Mouse (Mus musculus): ENCODE results near the gene Unc13d. TPM values are rescaled to one million over a fixed set of nuclear protein-coding genes. Genes with fewer than 3 reads are reported as not detected.

Unc13d gene
- polyA plus RNA-seq, 1 experiment from 2014 or later, result 3.7 TPM

DNA sequence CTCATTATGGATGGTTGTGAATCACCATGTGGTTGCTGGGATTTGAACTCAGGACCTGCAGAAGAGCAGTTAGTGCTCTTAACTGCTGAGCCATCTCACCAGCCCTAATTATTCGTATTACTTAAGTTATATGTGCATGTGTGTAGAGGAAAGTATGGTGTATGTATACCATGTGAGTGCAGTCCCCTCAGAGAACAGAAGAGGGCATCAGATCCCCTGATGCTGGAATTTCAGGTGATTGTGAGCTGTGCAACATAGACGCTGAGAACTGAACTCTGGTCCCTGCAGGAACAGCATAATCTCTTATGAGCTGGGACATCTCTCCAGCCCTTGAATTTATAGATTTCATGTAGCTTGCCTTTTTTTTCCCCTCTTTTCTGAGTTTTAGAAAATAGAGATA is 35.9 kb downstream of the Unc13d start:
- peaks cover 27% of the 10 kb centered on the region for H3K36me3 ChIP-seq (ENCODE audit: control insufficient read depth, insufficient read depth, low read length)
- 98% methylated on average over 2 of the region's 2 CpGs for WGBS
- no peaks in the 10 kb centered on the region for H3K27me3 ChIP-seq (ENCODE audit: control insufficient read depth, insufficient read depth, low read length)
- H3K9ac ChIP-seq (replicated peaks; ENCODE audit: low read depth, low read length), result no peak overlapping the region
- H3K9me3 ChIP-seq (ENCODE audit: control insufficient read depth, low read depth, low read length), result peaks cover 3% of the 10 kb centered on the region; the same call in 1 of the 2 replicates
- H3K4me1 ChIP-seq (ENCODE audit: control insufficient read depth, insufficient read depth, low read length), result no peaks in the 10 kb centered on the region
- no peak for ATAC-seq (ENCODE audit: insufficient number of reproducible peaks, insufficient read depth, low FRiP score, low read depth)
- no peak overlapping the region for H3K4me3 ChIP-seq (ENCODE audit: low read depth, low read length)
- H3K4me2 ChIP-seq (replicated peaks; ENCODE audit: low read depth, low read length), result no peak overlapping the region
- no peak overlapping the region for H3K27ac ChIP-seq (ENCODE audit: low read length)

DNA sequence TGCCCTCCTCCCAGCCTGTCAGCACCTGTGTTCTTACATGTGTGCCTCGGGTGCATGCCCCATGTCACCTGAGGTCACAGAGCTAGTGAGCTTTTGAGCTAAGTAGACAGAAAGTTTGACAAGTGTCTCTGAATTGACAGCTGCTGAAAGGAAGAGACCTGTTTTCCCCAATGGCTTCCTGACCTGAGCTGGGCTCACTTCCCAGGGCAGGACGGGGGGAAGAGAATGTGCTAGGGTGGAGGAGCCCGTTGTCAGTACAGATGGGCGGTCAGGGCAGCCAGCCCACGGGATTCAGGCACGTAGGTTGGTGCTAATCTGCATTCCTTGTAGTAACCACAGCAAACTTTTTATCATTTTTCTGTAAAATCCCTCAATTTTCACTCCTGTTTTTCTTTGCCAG is 37.2 kb downstream of the Unc13d start:
- no peak for ATAC-seq (ENCODE audit: insufficient number of reproducible peaks, insufficient read depth, low FRiP score, low read depth)
- H3K27ac ChIP-seq (ENCODE audit: low read length), result no peak overlapping the region

DNA sequence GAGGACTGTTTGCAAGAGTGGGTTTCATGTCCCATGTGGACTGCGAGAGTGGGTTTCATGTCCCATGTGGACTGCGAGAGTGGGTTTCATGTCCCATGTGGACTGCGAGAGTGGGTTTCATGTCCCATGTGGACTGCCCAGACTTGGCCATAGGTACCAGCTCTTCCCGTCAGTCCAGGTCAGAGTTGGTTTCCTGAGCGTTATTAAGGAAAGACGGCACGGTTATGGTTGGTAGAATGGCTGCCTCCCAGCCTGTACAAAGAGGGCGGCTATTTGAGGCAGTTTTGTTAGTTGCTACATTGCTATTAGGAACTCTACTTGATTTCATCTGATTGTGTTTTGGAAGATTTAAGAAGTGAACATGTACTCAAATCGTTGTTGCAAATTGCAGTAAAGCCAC is 39.9 kb downstream of the Unc13d start:
- Histone ChIP-seq H3K36me3 (ENCODE audit: control insufficient read depth, insufficient read depth, low read length) (peaks cover 23% of the 10 kb centered on the region), H3K9me3 (ENCODE audit: control insufficient read depth, low read depth, low read length) (peaks cover 3% of the 10 kb centered on the region; the same call in 1 of the 2 replicates), H3K4me2 (replicated peaks; ENCODE audit: low read depth, low read length) (no peak overlapping the region), H3K4me1 (ENCODE audit: control insufficient read depth, insufficient read depth, low read length) (no peaks in the 10 kb centered on the region), H3K9ac (replicated peaks; ENCODE audit: low read depth, low read length) (no peak overlapping the region), H3K27ac (ENCODE audit: low read length) (no peak overlapping the region), H3K27me3 (ENCODE audit: control insufficient read depth, insufficient read depth, low read length) (no peaks in the 10 kb centered on the region), H3K4me3 (ENCODE audit: low read depth, low read length) (no peak overlapping the region)
- no peak for ATAC-seq (ENCODE audit: insufficient number of reproducible peaks, insufficient read depth, low FRiP score, low read depth)
- 93% methylated on average over 9 of the region's 9 CpGs for WGBS

More for the DNA sequence above, 37.2 kb downstream of the Unc13d start:
- Histone ChIP-seq H3K4me3 (ENCODE audit: low read depth, low read length) (no peak overlapping the region), H3K36me3 (ENCODE audit: control insufficient read depth, insufficient read depth, low read length) (peaks cover 26% of the 10 kb centered on the region), H3K9ac (replicated peaks; ENCODE audit: low read depth, low read length) (no peak overlapping the region), H3K27me3 (ENCODE audit: control insufficient read depth, insufficient read depth, low read length) (no peaks in the 10 kb centered on the region), H3K4me1 (ENCODE audit: control insufficient read depth, insufficient read depth, low read length) (no peaks in the 10 kb centered on the region), H3K9me3 (ENCODE audit: control insufficient read depth, low read depth, low read length) (peaks cover 3% of the 10 kb centered on the region; the same call in 1 of the 2 replicates), H3K4me2 (replicated peaks; ENCODE audit: low read depth, low read length) (no peak overlapping the region)
- 79% methylated on average over 6 of the region's 6 CpGs for WGBS

DNA sequence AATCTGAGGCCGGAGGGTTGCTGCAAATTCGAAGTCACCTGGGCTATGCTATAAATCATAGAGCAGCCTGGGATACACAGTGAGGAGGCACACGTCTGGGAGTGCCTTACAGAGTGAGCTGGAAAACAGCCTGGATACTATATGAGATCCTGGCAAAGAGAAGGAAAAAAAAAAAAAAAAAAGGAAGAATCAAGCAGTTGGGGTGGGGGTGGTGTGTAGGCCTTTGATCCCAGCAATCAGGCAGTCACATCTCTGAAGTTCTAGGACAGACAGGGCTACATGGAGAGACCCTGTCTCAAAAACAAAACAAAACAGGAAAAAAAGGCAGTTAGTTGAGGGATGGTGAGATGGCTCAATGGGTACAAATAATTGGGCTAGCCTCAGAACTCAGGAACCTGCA is 41.1 kb downstream of the Unc13d start:
- WGBS, result 85% methylated on average over 3 of the region's 3 CpGs
- peaks cover under 1% of the 10 kb centered on the region; the same call in 1 of the 2 replicates for H3K9me3 ChIP-seq (ENCODE audit: control insufficient read depth, low read depth, low read length)
- no peak overlapping the region for H3K27ac ChIP-seq (ENCODE audit: low read length)
- ATAC-seq (ENCODE audit: insufficient number of reproducible peaks, insufficient read depth, low FRiP score, low read depth), result no peak
- H3K4me1 ChIP-seq (ENCODE audit: control insufficient read depth, insufficient read depth, low read length), result peaks cover 2% of the 10 kb centered on the region; the same call in 1 of the 2 replicates
- no peak overlapping the region for H3K9ac ChIP-seq (replicated peaks; ENCODE audit: low read depth, low read length)
- H3K4me3 ChIP-seq (ENCODE audit: low read depth, low read length), result no peak overlapping the region
- peaks cover 23% of the 10 kb centered on the region for H3K36me3 ChIP-seq (ENCODE audit: control insufficient read depth, insufficient read depth, low read length)
- H3K4me2 ChIP-seq (replicated peaks; ENCODE audit: low read depth, low read length), result no peak overlapping the region
- no peaks in the 10 kb centered on the region for H3K27me3 ChIP-seq (ENCODE audit: control insufficient read depth, insufficient read depth, low read length)

GRCm38 (mm10) chr11:116034584-116034983 is 43.2 kb downstream of the Unc13d start:
- 92% methylated on average over 6 of the region's 6 CpGs for WGBS
- peaks cover 4% of the 10 kb centered on the region; the same call in 1 of the 2 replicates for H3K4me1 ChIP-seq (ENCODE audit: control insufficient read depth, insufficient read depth, low read length)
- no peaks in the 10 kb centered on the region for H3K27me3 ChIP-seq (ENCODE audit: control insufficient read depth, insufficient read depth, low read length)
- H3K36me3 ChIP-seq (ENCODE audit: control insufficient read depth, insufficient read depth, low read length), result peaks cover 12% of the 10 kb centered on the region
- no peak overlapping the region for H3K4me3 ChIP-seq (ENCODE audit: low read depth, low read length)
- H3K9ac ChIP-seq (replicated peaks; ENCODE audit: low read depth, low read length), result no peak overlapping the region
- no peak overlapping the region for H3K27ac ChIP-seq (ENCODE audit: low read length)
- no peak for ATAC-seq (ENCODE audit: insufficient number of reproducible peaks, insufficient read depth, low FRiP score, low read depth)
- H3K4me2 ChIP-seq (replicated peaks; ENCODE audit: low read depth, low read length), result no peak overlapping the region
- H3K9me3 ChIP-seq (ENCODE audit: control insufficient read depth, low read depth, low read length), result no peaks in the 10 kb centered on the region

DNA sequence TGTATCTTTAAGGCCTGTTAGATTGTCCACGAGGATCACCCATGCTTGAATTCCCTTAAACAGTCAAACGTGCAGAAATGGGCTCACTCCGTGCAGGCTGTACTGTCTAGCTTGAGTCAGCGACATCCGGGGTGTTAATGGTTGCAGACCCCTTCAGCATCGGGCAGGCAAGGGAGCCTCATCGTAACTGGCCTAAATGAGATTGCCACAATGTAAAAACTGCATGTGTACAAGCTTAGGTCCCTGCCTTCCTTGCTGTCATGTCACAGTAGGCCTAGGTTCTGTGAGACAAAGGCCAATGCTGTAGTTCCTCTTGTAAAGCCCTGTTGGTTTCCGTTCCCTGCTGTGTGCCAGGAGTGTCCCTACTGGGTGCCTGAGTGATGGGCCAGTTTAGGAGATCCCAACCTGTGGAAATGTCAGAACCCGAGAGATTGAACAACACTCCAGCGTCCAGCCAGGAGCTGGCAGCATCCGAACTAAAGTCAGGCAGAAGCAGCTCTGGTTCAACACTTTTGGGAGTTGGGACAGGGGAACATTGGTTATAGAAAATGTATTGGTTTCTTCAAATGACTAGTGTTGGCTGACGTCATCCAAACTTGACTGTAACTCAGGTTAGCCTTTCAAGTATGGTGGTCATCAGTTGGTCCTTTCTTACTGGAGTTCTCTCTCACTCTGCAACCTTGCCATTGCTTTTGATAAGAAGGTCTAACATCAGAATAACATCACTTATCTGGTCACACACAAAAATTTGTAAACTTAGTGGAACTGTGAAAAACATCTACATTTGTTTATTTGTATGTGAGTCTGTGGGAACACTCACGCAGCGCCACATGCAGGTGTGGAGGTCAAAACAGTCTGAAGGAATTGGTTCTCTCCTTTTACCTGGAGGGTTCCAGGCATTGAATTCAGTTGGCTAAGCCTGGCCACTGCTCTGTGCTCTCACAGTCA is 46.6 kb downstream of the Unc13d start:
- Histone ChIP-seq H3K4me1 (ENCODE audit: control insufficient read depth, insufficient read depth, low read length) (peaks cover 4% of the 10 kb centered on the region; the same call in 1 of the 2 replicates), H3K27ac (ENCODE audit: low read length) (peak overlapping the region; percentile 99), H3K9ac (replicated peaks; ENCODE audit: low read depth, low read length) (peak overlapping the region; percentile 74), H3K4me2 (replicated peaks; ENCODE audit: low read depth, low read length) (peak overlapping the region; percentile 78), H3K27me3 (ENCODE audit: control insufficient read depth, insufficient read depth, low read length) (no peaks in the 10 kb centered on the region), H3K9me3 (ENCODE audit: control insufficient read depth, low read depth, low read length) (no peaks in the 10 kb centered on the region), H3K36me3 (ENCODE audit: control insufficient read depth, insufficient read depth, low read length) (peaks cover 4% of the 10 kb centered on the region; the same call in 1 of the 2 replicates), H3K4me3 (ENCODE audit: low read depth, low read length) (peak overlapping the region; percentile 46)
- 28% methylated on average over 14 of the region's 14 CpGs for WGBS
- no peak; the same call in 1 of the 2 replicates for ATAC-seq (ENCODE audit: insufficient number of reproducible peaks, insufficient read depth, low FRiP score, low read depth)

DNA sequence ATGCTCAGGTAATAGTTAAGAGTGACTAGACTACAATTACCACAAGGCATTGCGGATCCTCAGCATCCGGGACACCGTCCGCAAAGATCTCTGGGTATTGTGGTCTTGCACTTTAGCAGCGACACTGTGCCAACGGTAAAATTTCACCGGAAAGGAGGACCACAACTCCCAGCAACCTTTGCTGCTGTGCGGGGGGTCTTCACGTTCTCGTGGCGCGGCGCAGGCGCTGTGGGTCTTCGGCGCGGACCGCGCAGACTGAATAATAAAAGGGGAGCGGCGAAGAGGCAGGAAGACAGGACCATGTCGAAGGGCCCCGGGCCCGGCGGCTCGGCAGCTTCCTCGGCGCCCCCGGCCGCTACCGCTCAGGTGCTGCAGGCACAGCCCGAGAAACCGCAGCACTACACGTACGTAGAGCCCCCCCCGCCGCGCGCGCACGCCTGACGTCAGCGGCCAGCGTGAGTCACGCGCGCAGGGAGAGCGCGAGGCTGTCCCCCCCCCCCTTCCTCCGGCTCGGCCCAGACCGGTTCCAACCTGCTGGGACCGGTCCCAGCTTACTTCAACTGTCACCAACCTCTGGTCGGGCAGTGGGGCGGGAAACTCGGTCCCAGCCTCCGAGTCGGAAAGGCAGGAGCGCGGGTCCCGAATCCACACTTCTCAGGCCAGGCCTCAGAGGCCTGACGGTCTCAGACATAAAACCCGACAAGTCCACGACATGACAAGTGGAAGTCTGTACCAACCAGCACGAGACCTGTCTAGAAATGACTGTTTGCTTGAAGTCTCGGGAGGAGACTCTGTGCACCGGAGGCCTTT is 47.5 kb downstream of the Unc13d start, which contains the start of gene Unk:
Unk (plus strand) TSS at position 235 of the 810 bp plus-strand sequence.
- H3K4me1 ChIP-seq (ENCODE audit: control insufficient read depth, insufficient read depth, low read length), result peaks cover 4% of the 10 kb centered on the region; the same call in 1 of the 2 replicates
- peak within 1 kb of the TSS; percentile 46 for H3K4me3 ChIP-seq (ENCODE audit: low read depth, low read length)
- no peaks in the 10 kb centered on the region for H3K9me3 ChIP-seq (ENCODE audit: control insufficient read depth, low read depth, low read length)
- no peaks in the 10 kb centered on the region for H3K27me3 ChIP-seq (ENCODE audit: control insufficient read depth, insufficient read depth, low read length)
- 0 out of 2 replicates have a peak, but pooled peaks cover 4% of the 10 kb centered on the region for H3K36me3 ChIP-seq (ENCODE audit: control insufficient read depth, insufficient read depth, low read length)
- under 1% methylated on average over 65 of the region's 67 CpGs for WGBS
- ATAC-seq (ENCODE audit: insufficient number of reproducible peaks, insufficient read depth, low FRiP score, low read depth), result peak; percentile 94
- peak within 1 kb of the TSS; percentile 99 for H3K27ac ChIP-seq (ENCODE audit: low read length)
- H3K4me2 ChIP-seq (replicated peaks; ENCODE audit: low read depth, low read length), result peak within 1 kb of the TSS; percentile 78
- peak within 1 kb of the TSS; percentile 74 for H3K9ac ChIP-seq (replicated peaks; ENCODE audit: low read depth, low read length)
